Mouse (Mus musculus): ENCODE measurements around the gene Ctnna3.
A peak's percentile ranks its signal among the peaks of the same experiment; 100 is the strongest.
"Not testable (repeated sequence)": the region's sequence is repeated elsewhere in the genome, so short reads cannot be mapped to it uniquely, and the experiment has no call there.

Gene Ctnna3

GRCm38 (mm10) chr10:64181696-64182095 lies 751.8 kb downstream of the Ctnna3 start:
- peak; percentile 32 to 58 for DNase-seq (ENCODE audit: low spot score in 2 of 2)

GRCm38 (mm10) chr10:64182731-64183130 lies 752.8 kb downstream of the Ctnna3 start:
- peak in 1 of 2 experiments; percentile 39 for DNase-seq (ENCODE audit: low spot score in 2 of 2)

- no peak for DNase-seq (ENCODE audit: low spot score in 2 of 2)
Measured at GRCm38 (mm10) chr10:64188046-64188445, 758.1 kb downstream of the Ctnna3 start.

GRCm38 (mm10) chr10:64197584-64197983 lies 767.7 kb downstream of the Ctnna3 start:
- no peak for DNase-seq (ENCODE audit: low spot score in 2 of 2)

- peak; percentile 61 to 77 for DNase-seq (ENCODE audit: low spot score in 2 of 2)
Measured at GRCm38 (mm10) chr10:64215632-64216031, 785.7 kb downstream of the Ctnna3 start.

- no peak for DNase-seq (ENCODE audit: low spot score in 2 of 2)
Measured at GRCm38 (mm10) chr10:64223023-64223422, 793.1 kb downstream of the Ctnna3 start.

- no peak for DNase-seq (ENCODE audit: low spot score in 2 of 2)
Measured at GRCm38 (mm10) chr10:64224007-64224406, 794.1 kb downstream of the Ctnna3 start.

GRCm38 (mm10) chr10:64224424-64224823 lies 794.5 kb downstream of the Ctnna3 start:
- no peak for DNase-seq (ENCODE audit: low spot score in 2 of 2)

- DNase-seq (ENCODE audit: low spot score in 2 of 2): not testable (repeated sequence)
Measured at GRCm38 (mm10) chr10:64225826-64226225, 795.9 kb downstream of the Ctnna3 start.

- DNase-seq (ENCODE audit: low spot score in 2 of 2): peak in 1 of 2 experiments; percentile 31
Measured at GRCm38 (mm10) chr10:64243421-64243820, 813.5 kb downstream of the Ctnna3 start.

GRCm38 (mm10) chr10:64268156-64268555 lies 838.3 kb downstream of the Ctnna3 start:
- DNase-seq (ENCODE audit: low spot score in 2 of 2): peak in 1 of 2 experiments; percentile 47

GRCm38 (mm10) chr10:64275143-64275542 lies 845.2 kb downstream of the Ctnna3 start:
- DNase-seq (ENCODE audit: low spot score in 2 of 2): no peak

- no peak for DNase-seq (ENCODE audit: low spot score in 2 of 2)
Measured at GRCm38 (mm10) chr10:64278836-64279235, 848.9 kb downstream of the Ctnna3 start.

- DNase-seq (ENCODE audit: low spot score in 2 of 2): no peak
Measured at GRCm38 (mm10) chr10:64305802-64306201, 875.9 kb downstream of the Ctnna3 start.

- DNase-seq (ENCODE audit: low spot score in 2 of 2): peak; percentile 49 to 56
Measured at GRCm38 (mm10) chr10:64311622-64312292, 881.9 kb downstream of the Ctnna3 start.

GRCm38 (mm10) chr10:64320332-64320731 lies 890.4 kb downstream of the Ctnna3 start:
- DNase-seq (ENCODE audit: low spot score in 2 of 2): peak; percentile 23 to 59

GRCm38 (mm10) chr10:64342702-64343379 lies 912.9 kb downstream of the Ctnna3 start:
- DNase-seq (ENCODE audit: low spot score in 2 of 2): peak; percentile 22 to 55

GRCm38 (mm10) chr10:64373288-64373687 lies 943.4 kb downstream of the Ctnna3 start:
- no peak for DNase-seq (ENCODE audit: low spot score in 2 of 2)

GRCm38 (mm10) chr10:64377751-64378150 lies 947.9 kb downstream of the Ctnna3 start:
- no peak for DNase-seq (ENCODE audit: low spot score in 2 of 2)

GRCm38 (mm10) chr10:64396579-64396978 lies 966.7 kb downstream of the Ctnna3 start:
- DNase-seq (ENCODE audit: low spot score in 2 of 2): no peak

- DNase-seq (ENCODE audit: low spot score in 2 of 2): not testable (repeated sequence)
Measured at GRCm38 (mm10) chr10:64418396-64418795, 988.5 kb downstream of the Ctnna3 start.

GRCm38 (mm10) chr10:64438736-64439135 lies 1008.8 kb downstream of the Ctnna3 start:
- DNase-seq (ENCODE audit: low spot score in 2 of 2): no peak

GRCm38 (mm10) chr10:64448624-64449023 lies 1018.7 kb downstream of the Ctnna3 start:
- DNase-seq (ENCODE audit: low spot score in 2 of 2): peak in 1 of 2 experiments; percentile 3

Measured in frontal cortex, postnatal 36 days (tissue).